Mouse (Mus musculus) ES-E14 (cell line): ENCODE results near the gene Ly75. TPM values are rescaled to one million over a fixed set of nuclear protein-coding genes. Genes with fewer than 3 reads are reported as not detected.

Source experiments
- DNase-seq: peaks from one replicate; pipeline ENCODE4 v3.0.0-alpha.2; 2013; ENCODE audit warnings: low read depth, low spot score
- H3K27ac ChIP-seq: 2 replicates; pipeline ENCODE4 v1.5.1; 2012; ENCODE audit warnings: low read depth, mild to moderate bottlenecking, low read length, moderate library complexity, mixed read lengths; ENCODE audit not compliant: poor library complexity, insufficient read depth, severe bottlenecking
- H3K36me3 ChIP-seq: 2 replicates; pipeline ENCODE4 v1.6.1; 2012; ENCODE audit warnings: mild to moderate bottlenecking, low read length, moderate library complexity, mixed read lengths; ENCODE audit not compliant: control insufficient read depth, poor library complexity, insufficient read depth, severe bottlenecking
- H3K4me1 ChIP-seq, 2 experiments: fragments of 150-350 bp in 1 of 2; sonication (generic) in 1 of 2; 2 replicates each; pipeline ENCODE4 v1.6.1; 2012; ENCODE audit warnings: low read length in 2 of 2, mild to moderate bottlenecking in 1 of 2, mixed read lengths in 1 of 2; ENCODE audit not compliant: control insufficient read depth in 2 of 2, insufficient read depth in 2 of 2, poor library complexity in 1 of 2
- H3K4me3 ChIP-seq, 2 experiments: fragments of 150-350 bp in 1 of 2; sonication (generic) in 1 of 2; 2 replicates each; pipeline ENCODE4 v1.5.1; 2012; ENCODE audit warnings: low read length in 2 of 2, low read depth in 1 of 2, mild to moderate bottlenecking in 1 of 2, mixed read lengths in 1 of 2; ENCODE audit not compliant: insufficient read depth in 1 of 2, poor library complexity in 1 of 2, severe bottlenecking in 1 of 2
- H3K9ac ChIP-seq: 2 replicates; pipeline ENCODE4 v1.6.1; 2012; ENCODE audit warnings: low read depth, mild to moderate bottlenecking, low read length, mixed read lengths; ENCODE audit not compliant: poor library complexity, insufficient read depth, severe bottlenecking
- H3K9me3 ChIP-seq: fragments of 150-350 bp; sonication (generic); 2 replicates; pipeline ENCODE4 v1.6.1; 2012; ENCODE audit warnings: low read depth, mild to moderate bottlenecking, low read length; ENCODE audit not compliant: control insufficient read depth, insufficient read depth
- CHD2 ChIP-seq: IDR thresholded peaks from 2 replicates; pipeline ENCODE4 v1.6.1; 2014; ENCODE audit warnings: mild to moderate bottlenecking, low read depth, low read length, inconsistent platforms
- HCFC1 ChIP-seq: IDR thresholded peaks from 2 replicates; pipeline ENCODE4 v1.6.1; 2012; ENCODE audit warnings: low read length, inconsistent platforms, borderline replicate concordance; ENCODE audit not compliant: insufficient read depth
- MAFK ChIP-seq: IDR thresholded peaks from 2 replicates; pipeline ENCODE4 v1.6.1; 2014; ENCODE audit warnings: mild to moderate bottlenecking, low read depth, low read length, inconsistent platforms; ENCODE audit not compliant: insufficient read depth
- ZC3H11A ChIP-seq: IDR thresholded peaks from 2 replicates; pipeline ENCODE4 v1.6.1; 2012; ENCODE audit warnings: low read depth, mild to moderate bottlenecking, inconsistent platforms, low read length, borderline replicate concordance
- ZNF384 ChIP-seq: IDR thresholded peaks from 2 replicates; pipeline ENCODE4 v1.6.1; 2012; ENCODE audit warnings: low read depth, low read length, inconsistent platforms
- in situ Hi-C, 2 experiments: fragments of 600-800 bp; cut with MboI; formaldehyde crosslinking; loops; one replicate each; pipeline ENCODE4 v1.15.1; 2025; ENCODE audit warnings: low sequenced_read_pairs in 2 of 2, inconsistent platforms in 1 of 2; ENCODE audit not compliant: unreplicated experiment in 2 of 2
- total RNA-seq: library from RNA; depleted of rRNA; stranded (reverse); fragments of 300-350 nt; gene quantifications from 2 replicates; pipeline ENCODE4 v1.2.3, GENCODE M21; 2012

The Ly75 gene
- total RNA-seq, 1 experiment = 20.1 TPM

DNA sequence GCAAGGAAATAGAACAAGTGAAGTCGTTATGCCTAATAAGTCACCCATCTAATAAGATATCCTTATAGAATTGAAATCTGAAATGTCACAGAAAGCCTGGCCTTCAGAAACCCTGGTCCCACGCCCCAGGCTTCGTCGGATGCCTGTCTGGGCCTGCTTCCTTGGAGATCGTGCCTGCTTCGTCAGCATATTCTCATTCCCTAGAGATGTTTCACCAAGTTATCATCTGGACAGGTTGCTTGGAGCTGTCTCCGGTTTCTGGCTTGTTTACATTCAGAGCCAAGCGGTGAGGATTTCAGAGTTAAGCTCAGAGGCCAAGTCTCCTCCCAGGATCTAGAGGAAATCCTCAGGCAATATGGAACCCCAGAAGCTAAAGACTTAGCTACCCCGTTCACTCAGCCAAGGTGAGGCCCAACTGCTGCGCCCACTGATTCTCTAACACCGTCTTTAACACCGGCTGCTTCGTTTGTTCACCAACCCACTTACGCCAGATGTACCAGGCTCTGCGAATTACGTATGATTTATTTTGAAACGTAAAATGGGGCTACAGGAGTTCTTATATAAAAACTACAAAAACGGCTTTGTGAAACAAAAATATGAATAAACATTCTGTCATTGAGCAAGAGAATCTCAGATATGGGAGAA, 30.0 kb upstream of the Ly75 start:
- Histone ChIP-seq H3K27ac (no peak overlapping the region), H3K9me3 (no peaks in the 10 kb centered on the region), H3K36me3 (no peaks in the 10 kb centered on the region), H3K9ac (no peak overlapping the region), H3K4me1 (peaks cover 8 to 12% of the 10 kb centered on the region in 2 experiments; a peak in 2 of 4 replicates), H3K4me3 (no peak overlapping the region)
- peak; percentile 65; the same call in 1 of the 2 replicates for TF ChIP-seq MAFK
- no peak for TF ChIP-seq ZNF384
- DNase-seq = no peak
- in situ Hi-C loops = no loop called here

DNA sequence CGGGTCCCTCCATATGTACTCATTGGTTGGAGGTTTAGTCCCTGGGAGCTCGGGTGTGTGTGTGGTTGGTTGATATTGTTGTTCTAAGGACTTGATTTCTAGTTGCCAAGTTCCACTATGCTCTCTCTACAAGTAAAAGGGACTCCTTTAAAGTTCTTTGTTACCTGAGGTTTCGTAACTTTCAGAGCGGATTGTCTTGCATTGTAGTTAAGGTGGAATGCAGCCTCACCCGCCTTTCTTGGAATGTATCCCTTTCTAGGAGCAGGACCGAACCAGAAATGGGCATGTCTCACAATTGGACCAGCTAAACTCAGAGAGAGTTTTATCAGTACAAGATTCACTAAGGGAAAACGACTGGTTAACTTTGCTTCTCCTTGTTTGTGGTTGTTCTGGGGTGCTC, 28.1 kb upstream of the Ly75 start:
- Histone ChIP-seq H3K4me3 (peak overlapping the region in 1 of 2 experiments; percentile 12; a peak in 1 of 4 replicates), H3K9ac (no peak overlapping the region), H3K36me3 (no peaks in the 10 kb centered on the region), H3K27ac (peak overlapping the region; percentile 82), H3K4me1 (peaks cover 10 to 14% of the 10 kb centered on the region in 2 experiments; a peak in 3 of 4 replicates), H3K9me3 (no peaks in the 10 kb centered on the region)
- TF ChIP-seq MAFK = no peak
- no peak for TF ChIP-seq ZNF384
- TF ChIP-seq HCFC1 = no peak
- no peak for TF ChIP-seq ZC3H11A
- no peak for TF ChIP-seq CHD2
- DNase-seq = peak; percentile 66
- in situ Hi-C loops = no loop called here

DNA sequence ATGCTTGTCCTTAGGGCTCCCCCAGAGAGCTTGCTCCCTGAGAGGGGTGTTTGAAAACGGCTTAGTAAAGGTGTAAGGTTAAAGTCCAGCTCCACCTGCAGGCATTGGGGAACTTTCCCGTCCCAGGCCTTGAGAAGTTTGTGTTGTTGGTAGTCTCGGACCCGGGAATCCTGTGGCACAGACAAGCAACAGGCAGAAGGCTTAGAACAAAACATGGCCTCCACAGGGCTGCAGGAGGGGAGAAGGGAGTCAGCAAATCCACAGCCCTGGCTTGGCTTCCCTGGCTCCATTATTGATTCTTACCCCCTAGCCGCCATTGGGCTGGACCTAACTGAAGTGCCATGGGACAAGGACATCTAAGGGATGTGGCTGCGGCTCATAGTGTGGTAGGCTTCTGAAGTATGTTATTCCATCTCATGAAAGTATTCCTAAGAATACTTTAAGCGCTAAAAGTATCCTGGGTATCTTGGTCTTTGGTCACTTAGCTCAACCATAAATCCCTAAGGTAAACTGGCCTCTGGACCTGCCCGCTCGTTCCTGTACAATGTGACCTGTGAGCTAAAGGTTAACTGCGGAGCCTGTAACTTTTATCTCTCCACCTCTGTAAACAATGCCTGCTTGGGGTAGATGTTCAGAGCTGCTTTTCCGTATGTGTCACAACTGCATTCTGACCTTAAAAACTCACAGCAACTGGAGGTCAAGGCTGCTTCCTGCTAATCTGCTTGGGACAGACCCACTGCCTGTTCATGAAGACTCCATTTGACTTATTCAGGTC, 27.1 kb upstream of the Ly75 start:
- Histone ChIP-seq H3K4me3 (peak overlapping the region in 1 of 2 experiments; percentile 22; a peak in 1 of 4 replicates), H3K9me3 (no peaks in the 10 kb centered on the region), H3K9ac (peak overlapping the region; percentile 26; the same call in 1 of the 2 replicates), H3K4me1 (peaks cover 10 to 14% of the 10 kb centered on the region in 2 experiments; a peak in 3 of 4 replicates), H3K27ac (peak overlapping the region; percentile 40), H3K36me3 (no peaks in the 10 kb centered on the region)
- in situ Hi-C loops = no loop called here
- DNase-seq = no peak
- TF ChIP-seq HCFC1 (no peak), ZC3H11A (no peak), CHD2 (no peak), ZNF384 (no peak), MAFK (no peak)

DNA sequence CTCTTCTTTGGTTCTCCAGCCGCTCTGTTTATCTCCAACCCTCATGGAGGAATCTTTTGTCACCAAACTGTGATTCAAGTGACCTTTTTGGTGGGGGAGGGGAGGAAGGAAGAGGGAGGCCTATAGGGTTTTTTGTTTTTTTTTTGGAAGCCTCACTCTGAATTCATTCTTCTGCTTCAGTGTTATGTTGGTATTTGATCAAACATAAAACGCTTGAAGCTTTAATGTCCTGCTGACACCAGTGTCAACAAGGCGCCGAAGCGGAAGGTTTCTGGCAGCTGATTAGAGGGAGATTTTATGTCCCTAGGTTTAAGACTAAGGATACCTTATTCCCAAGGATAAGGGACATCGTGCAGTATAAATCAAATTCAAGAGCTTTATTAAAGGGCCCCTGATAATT, 26.1 kb upstream of the Ly75 start:
- in situ Hi-C loops = no loop called here
- Histone ChIP-seq H3K4me1 (peaks cover 13 to 19% of the 10 kb centered on the region in 2 experiments; a peak in 3 of 4 replicates), H3K4me3 (no peak overlapping the region), H3K27ac (no peak overlapping the region), H3K9me3 (no peaks in the 10 kb centered on the region), H3K36me3 (no peaks in the 10 kb centered on the region), H3K9ac (no peak overlapping the region)
- TF ChIP-seq ZNF384 = no peak
- TF ChIP-seq ZC3H11A = no peak
- no peak for TF ChIP-seq HCFC1
- no peak for TF ChIP-seq MAFK
- no peak for TF ChIP-seq CHD2
- no peak for DNase-seq

DNA sequence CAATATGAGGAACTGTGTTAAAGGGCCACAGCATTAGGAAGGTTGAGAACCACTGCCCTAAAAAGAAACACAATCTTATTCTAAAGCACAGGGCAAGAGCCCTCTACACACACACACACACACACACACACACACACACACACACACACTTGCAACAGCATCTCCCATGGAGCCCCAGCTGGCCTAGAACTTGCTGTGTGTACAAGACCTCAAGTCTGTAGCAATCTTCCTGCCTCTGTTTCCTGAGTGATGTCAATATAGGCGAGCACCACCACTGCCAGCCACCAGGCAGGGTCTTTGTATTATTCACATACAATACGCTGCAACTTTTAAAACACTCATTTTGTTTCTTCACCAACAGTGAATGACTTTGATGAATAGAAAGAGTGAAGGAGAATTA, 24.3 kb upstream of the Ly75 start:
- H3K27ac ChIP-seq = no peak overlapping the region
- no peaks in the 10 kb centered on the region for H3K9me3 ChIP-seq
- no peak overlapping the region for H3K4me3 ChIP-seq
- H3K36me3 ChIP-seq = no peaks in the 10 kb centered on the region
- H3K9ac ChIP-seq = no peak overlapping the region
- peaks cover 15 to 19% of the 10 kb centered on the region in 2 experiments for H3K4me1 ChIP-seq
- no peak for DNase-seq
- TF ChIP-seq HCFC1 = no peak
- in situ Hi-C loops = no loop called here
